Mouse (Mus musculus) thymus, adult 2 months (tissue): ENCODE results near the gene Ccdc152.

Experiments used
- CTCF ChIP-seq: fragments of 200-500 bp; IDR thresholded peaks from 2 replicates; pipeline ENCODE4 v1.5.1; 2012; ENCODE audit warnings: mild to moderate bottlenecking, control low read depth, low read length, moderate library complexity, borderline replicate concordance; ENCODE audit not compliant: control insufficient read depth, poor library complexity, insufficient read depth; ENCODE audit errors: extremely low read depth
- POLR2A ChIP-seq: fragments of 200-500 bp; IDR thresholded peaks from 2 replicates; pipeline ENCODE4 v1.6.1; 2012; ENCODE audit warnings: mild to moderate bottlenecking, low read length, control low read depth, moderate library complexity; ENCODE audit not compliant: control insufficient read depth, poor library complexity, insufficient read depth; ENCODE audit errors: extremely low read depth

DNA sequence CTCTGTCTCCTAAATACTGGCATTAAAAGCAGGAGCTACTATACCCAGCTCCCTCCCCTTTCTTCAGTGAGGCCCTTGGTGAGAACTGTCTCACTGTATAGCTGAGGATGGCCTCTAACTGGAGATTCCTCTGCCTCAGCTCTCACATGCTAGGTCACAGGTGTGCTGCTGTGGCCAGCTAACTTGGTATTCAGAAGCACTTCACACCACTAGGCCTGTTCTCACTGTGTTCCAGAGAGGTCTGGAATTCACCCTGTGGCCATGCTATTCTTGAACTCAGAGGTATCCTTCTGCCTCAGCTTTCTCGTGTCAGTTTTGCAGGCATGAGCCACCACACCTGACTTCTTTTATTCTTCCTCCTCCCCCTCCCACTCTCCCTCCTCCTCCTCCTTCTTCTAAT, 30.1 kb downstream of the Ccdc152 start:
- TF ChIP-seq CTCF (no peak), POLR2A (no peak)
